Mouse (Mus musculus): ENCODE measurements at regions not wholly inside any gene's neighbourhood (a gene's known extent, or its start where the extent isn't known, plus 50 kb on each side); places are given as distances from the start of the nearest gene placed in this dataset.
A peak's percentile ranks its signal among the peaks of the same experiment; 100 is the strongest.
"Not testable (repeated sequence)": the region's sequence is repeated elsewhere in the genome, so short reads cannot be mapped to it uniquely, and the experiment has no call there.

DNA sequence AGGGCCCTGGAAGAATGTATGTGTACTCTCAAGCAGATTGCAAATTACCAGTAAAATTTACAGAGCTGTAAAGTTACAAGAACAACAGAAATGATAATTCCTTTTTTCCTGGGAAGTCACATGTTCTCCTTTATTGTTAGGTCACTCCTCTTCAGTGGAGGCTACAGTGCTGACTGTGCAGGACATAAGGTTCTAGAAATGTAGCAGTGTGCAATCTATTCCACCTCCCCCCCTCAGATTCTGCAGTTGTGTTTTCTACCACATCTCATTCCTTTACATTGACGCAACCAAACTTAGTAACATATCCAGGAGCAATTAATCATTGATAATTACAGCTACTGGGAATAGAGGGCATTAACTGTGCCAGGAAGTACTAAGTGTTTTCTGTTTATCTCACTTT, 385.3 kb upstream of the Tnc start:
- DNase-seq: no peak

DNA sequence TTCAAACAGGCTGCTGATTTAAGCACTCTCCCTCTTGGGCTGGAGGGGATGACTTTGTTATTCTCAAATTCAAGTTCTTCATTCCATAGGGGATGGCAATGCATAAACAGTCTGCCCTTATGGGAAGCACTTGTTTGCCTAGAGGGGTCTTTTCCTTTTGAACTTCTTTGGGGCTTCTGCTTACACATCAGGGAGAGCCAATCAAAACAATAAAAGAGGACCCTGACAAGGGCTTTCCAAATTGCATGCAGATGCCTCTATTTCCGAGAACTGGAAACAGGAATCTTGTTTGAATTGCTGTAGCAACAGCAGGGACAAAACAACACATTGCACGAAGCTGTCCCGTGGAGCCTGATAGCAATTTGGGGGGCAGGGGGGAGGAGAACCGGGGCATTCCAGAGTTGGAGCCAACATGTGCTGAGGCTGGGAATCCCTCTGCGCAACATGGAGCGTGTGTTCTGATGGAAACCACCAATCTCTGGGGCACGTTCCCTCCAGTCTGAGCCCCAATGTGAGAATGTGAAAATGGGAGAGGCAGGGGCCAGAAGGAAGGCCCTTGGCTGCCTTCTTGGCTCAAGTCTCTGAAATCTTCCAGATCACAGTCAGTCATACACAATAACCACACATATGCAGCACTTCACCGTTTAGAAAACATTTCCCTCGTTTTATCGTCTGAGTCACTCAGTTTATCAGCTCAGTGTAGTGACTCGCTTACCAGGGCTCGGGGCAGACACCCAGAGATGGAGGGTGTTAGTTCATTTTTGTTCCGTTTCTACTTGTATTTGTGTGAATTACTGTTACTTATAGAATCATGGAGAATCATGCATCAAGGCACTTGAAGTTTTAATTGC, 391.2 kb upstream of the Tnc start:
- DNase-seq: no peak

DNA sequence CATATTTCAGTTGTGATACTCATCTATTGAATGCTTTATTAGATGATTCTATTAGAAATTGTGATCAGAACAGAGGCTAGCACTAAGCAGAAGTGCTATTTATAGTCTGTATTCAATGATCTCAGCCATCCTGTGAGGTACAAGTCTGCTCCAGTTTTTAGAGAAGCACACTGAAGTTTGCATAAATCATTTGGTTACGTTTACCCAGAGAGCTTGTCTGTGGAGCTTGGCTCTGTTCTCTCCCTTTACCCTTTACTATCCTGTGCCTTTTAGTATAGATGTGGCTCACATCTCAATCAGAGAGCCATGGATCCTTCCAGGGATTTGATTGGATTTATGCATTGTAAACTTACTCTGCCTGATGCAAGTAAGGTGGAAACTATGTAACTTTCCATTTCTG, 404.6 kb upstream of the Tnc start:
- DNase-seq: no peak

DNA sequence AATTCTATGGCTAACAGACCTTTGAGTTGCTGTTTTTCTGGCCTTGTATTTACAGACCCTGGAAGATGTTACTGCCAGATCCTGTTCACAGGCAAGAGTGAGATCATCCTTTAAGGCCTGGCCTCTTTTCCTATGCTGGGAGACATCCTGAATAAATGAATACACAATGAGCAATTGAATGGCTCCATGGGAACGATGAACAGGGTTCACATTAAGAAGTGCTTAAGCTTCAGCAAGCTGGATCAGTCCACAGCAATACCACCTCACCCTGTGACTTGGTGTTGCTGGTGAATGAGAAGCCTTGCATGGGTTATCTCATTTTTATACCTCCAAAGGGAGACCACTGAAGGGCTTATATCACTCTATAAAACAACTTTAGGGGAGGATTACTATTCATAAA, 405.1 kb upstream of the Tnc start:
- no peak for DNase-seq

DNA sequence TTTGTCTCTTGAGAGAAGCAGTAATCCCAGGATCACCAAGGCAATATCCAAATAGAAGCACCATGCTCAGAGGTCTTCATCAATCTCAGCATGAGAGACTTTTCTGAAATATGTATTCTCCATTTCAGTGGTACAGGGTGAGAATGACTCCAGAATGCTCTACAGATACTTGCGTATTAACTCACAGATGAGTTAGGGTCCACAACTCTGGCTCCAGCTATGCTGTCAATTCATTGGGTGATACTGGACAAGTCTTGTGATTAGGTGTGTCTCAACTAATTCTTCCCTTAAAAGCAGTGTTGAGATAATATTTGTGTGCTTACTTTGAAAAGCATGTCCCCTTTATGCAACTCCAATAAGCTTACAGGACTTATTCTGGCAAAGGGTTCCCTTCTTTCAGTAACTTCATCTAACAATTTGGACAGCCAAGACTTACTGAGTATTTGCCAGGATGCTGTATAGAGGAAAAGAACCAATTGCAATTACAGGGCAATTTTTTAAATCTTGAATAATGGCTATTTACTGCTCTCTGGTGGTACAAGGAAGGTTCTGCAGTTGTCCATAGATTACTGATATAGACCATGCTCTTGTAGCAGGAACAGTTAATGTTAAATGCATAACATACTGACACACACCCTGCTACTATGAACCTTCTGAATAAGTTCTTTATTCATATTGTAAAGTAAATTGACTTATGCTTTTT, 445.6 kb upstream of the Tnc start:
- no peak for DNase-seq

DNA sequence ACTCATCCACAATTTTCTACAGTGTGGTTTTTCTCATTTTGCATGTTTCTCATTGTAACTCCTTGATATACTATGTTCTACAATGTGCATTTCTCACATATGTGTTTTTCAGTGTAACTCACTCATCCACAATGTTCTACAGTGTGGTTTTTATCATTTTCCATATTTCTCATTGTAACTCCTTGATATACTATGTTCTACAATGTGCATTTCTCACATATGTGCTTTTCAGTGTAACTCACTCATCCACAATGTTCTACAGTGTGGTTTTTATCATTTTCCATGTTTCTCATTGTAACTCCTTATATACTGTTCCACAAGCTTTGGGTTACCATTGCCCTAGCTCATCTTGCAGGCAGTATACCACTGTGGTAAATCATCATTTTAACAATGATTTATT, 450.9 kb upstream of the Tnc start:
- DNase-seq: not testable (repeated sequence)

DNA sequence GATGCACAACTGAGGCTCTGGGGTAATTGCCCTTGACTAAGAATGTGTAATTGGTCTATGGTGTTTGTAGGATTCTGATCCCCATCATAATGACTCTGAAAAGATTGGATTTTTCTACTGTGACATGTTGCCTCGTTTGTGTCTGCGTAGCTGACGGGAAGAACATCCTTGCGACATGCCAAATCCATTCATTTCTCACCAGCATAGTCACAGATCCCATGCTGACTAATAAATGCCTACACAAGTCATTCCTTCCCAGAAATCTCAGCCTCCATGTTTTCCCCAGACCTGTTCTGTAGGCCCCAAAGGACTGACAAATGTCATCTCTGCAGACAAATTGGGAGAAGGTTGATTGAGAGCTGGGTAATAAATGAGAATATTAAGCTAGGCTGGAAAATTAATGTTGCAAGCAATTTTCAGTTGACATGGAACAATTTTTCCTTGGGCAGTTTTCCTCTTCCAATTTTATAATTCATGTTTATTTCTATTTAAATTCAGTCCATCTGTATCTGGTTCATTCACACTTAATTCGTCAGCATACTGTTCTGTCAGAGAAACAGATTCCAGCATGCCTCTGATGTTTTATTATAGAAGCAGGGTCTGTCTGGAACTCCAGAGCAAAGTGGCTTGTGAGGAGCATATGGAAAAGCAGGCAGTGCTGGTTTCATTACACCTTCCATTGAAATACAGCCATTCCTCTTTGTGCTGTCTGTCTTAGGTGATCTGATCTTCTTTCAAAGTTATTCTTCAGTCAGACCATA, 454.0 kb upstream of the Tnc start:
- no peak for DNase-seq

DNA sequence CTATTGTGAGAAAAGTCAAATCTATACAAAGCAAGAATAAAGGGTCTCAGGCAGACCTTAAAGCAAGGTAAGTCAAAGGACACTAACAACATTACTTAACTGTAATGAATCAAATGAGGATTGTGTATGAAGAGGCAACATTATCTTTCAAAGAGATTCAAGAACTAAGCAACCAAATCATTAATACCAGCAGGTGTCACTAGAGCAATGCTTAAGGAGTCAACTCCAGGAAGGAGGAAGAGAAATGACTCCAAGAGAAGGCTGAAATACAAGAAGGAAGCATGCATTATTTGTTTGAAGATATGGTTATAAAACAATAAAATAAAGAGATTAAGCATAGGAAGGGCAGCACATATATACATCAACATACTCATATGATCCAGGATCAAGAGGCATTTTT, 475.1 kb upstream of the Tnc start:
- no peak for DNase-seq

DNA sequence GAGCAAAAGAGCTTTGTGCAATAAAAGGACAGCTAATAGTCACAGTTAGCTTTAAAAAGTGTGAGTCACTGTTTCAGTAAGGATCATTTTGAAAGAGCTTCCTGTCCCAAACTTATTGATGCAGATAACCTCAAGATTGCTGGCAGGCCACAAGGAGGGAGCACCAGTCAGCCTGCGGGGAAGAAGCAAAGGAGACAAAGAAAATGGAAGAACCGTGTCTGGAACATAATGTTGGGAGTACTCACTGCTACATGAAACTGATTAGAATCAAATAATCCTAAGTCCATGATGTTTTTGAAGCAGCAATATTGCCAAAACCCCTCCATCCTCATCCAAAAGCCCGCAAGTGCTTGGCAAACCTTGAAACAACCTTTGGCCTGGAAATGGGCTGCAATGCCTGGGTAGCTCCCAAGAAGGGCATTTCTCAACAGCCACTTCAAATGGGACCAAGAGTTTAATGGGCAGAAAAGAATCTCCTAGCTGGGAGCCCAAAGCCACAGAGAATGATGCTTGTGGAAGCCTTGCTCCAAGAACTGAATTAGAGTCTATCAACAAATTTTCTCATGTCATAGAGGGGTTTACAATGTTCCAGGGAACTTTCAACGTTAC, 481.0 kb upstream of the Tnc start:
- no peak for DNase-seq

DNA sequence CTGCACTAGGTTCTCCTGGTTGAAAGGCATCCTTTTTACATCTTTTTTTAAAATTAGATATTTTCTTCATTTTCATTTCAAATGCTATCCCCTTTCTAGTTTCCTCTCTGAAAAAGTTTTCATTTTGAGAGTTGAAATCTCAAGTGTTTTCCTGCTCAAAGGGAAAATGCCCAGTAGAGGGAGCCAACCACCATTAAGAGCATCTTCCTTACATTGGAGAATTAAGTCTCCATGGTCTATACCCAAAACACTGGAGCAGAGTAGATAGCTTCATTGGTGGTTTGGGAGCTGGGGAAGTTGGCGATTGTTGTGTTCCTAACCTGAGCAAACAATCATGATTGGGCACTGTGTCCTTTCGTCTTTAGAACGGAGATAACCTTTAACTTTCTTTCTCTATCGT, 483.8 kb upstream of the Tnc start:
- DNase-seq: peak; percentile 23

DNA sequence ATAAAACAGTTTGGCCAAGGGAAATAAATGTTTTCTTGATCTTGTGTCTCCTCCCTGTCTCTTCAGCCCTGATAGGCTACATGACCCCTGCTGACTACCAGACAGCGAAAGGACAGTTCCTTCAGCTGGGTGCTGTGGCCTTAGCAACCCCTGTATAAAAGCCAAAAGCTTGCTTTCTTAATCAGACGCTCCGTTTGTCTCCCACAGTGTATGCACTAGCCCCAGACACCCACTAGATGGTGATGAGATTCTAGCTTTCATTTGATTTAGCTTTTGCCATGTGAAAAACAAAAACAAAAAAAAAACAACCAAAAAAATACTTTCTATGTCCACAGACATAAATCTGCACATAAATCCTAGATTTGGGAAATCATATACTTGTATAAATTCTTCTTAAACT, 486.2 kb upstream of the Tnc start:
- DNase-seq: no peak

DNA sequence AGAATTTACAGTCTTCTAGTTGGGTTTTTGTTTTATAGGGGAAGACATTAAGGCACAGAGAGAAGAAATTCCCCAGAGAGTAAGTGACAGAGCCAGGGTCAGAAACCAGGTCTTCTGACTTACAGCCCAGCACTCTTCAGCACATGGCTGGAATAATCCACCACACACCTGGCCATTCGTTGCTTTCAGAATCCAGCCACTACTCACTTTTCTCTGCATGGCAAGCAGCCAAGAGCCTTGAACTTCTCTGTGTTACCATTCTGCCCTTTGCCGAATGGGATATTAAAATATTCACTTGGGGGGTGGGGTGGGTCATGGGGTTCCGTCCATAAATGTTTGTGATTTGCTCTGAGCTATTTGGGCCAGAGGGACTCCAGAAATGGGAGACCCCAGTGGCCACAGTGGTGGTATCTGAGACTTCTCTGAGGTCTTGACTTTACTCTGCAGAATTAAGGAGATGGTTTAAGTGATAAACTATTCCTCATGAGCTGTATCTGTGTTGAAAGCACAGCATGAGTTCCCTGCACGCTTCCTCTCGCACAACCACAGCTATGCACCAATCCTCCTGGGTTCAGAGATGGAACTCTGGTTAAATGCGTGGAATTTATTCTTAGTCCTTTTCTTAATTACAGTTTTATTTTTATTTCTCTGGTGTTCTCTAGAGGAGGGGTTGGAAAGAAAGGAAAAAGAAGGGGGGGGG, 488.9 kb upstream of the Tnc start:
- DNase-seq: no peak

DNA sequence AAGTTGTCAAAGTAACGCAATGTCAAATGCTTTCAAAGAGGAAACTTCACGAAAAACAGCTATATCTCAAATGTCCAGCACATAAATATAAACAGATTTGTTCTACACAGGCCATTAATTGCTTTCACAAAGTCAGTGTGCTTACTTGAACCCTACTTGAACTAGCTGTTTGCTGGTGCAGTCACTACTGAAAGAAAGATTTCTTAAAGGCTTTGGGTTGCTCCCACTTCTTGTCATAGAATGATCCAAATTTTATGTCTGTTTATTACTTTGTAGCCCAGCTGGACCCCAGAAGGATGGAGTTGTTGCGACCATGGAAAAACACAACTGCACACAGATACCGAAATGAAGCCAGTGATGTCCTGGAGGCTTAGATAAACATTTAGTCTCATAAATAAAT, 491.2 kb upstream of the Tnc start:
- DNase-seq: no peak

DNA sequence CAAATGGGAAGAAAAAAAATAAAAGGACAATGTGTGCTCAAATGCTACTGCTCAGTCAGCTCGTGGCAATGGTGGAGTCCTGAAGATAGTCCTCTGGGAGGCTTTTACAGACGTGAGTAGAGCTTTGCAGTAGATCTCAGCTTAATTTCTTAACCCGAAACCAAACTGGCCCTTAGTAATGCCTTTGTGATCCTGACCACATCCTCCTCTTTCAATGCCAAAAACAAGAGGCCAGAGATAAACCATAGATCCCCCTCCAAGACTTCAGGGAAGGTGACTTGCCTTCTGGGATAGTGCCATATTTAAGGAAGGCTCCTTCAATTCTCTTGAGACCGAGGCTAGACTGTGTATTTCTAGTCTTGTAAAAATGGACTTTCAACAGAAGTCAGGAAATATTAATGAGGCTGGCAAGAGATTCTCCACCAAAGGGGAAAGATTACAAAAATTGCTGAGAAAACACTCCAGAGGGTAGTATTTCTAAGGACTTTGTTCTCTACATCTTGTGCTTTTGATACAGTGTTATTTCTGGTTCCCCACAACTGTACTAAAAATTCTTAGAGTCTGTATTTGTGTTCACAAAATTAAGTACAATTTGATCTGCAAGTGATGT, 497.9 kb upstream of the Tnc start:
- DNase-seq: no peak

DNA sequence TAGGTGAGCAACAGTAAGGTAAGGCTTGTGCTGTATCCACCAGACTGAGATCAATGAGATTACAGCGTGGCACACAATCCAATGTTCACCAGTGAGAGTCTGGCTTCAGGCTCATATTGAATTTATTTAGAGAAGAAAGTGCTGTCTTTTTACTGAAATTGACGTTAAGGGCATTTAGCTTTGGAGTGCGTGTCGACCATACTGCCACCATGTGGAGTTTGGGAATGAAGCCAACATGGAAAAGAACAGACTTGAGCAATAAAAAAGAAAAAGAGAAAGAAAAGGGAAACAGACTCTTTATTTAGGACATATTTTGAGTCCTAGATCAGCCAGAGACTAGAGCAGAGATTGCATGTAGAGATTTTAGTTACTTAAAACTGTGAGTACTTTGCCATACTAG, 499.6 kb upstream of the Tnc start:
- DNase-seq: no peak

DNA sequence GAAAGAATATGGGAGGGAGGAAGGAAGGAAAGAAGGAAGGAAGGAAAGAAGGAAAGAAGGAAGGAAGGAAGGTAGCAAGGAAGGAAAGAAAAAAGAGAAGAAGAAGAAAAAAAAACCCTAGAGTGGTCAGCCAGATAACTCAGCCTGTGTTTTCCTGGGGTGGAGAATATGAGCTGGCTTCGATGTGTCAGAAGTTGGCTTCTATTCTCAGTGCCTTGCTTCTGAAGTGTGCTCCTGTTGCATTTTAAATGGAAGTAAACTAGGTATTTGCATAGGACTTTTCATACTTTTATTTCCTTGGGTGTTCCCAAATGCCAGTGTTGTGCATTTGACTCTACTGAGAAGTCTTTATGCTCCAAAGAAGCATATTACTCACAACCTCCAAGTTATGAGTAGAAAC, 515.7 kb upstream of the Tnc start:
- DNase-seq: no peak

DNA sequence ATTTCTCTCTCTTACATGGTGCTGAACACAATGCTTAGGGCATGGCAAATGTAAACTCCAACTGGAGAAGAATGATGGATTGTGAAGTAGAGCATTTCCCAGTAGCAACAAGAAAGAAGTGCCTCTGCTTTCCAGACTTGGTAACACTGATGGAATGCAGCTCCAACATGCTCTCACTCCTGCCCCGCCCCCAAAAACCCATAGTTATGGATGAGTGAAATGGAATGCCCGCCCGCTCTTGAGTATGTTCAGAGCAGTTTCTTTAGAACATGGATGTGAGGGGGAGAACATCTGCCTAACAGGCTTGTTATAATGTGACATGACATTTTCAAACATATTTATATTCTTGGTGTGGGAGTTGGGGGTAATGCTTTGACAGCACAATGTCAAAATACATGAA, 517.2 kb upstream of the Tnc start:
- no peak for DNase-seq

DNA sequence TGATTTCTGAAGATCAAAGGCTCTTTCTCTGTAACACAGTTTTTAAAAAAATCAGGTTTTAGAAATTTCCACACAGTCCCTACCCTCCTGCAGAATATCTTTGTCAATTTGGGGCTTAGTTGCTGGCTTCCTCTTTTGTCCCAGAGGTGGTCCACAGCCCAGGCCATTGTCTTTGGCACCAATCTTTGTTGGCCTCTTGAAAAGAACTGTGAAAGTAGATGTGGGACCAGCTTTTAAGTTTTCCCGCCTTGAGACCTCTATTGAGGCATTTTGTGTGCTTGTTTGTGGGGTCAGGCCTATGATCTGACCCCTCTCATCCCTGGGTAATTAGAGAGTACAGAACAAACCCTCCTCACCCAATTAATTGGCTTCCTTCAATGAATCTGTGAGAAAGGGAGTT, 523.9 kb upstream of the Tnc start:
- no peak for DNase-seq

DNA sequence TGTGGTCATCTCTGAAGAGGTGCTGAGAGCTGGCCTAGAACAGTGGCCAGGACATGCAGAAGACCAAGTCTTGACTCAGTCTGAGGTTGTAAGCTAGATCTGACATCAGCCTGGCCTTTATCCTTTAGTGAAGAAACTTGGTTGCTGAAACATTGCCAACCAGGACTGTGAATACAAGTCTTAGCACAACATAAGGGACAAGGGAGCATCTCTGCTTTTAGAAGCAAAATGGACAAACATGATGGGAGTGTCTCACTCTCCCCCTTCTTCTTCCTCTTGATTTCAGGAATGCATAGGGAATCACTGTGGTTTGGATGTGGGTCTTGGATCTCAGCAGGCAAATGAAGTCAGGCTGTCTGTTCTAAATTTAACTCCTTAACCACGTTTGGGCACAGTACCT, 529.1 kb upstream of the Tnc start:
- no peak for DNase-seq

DNA sequence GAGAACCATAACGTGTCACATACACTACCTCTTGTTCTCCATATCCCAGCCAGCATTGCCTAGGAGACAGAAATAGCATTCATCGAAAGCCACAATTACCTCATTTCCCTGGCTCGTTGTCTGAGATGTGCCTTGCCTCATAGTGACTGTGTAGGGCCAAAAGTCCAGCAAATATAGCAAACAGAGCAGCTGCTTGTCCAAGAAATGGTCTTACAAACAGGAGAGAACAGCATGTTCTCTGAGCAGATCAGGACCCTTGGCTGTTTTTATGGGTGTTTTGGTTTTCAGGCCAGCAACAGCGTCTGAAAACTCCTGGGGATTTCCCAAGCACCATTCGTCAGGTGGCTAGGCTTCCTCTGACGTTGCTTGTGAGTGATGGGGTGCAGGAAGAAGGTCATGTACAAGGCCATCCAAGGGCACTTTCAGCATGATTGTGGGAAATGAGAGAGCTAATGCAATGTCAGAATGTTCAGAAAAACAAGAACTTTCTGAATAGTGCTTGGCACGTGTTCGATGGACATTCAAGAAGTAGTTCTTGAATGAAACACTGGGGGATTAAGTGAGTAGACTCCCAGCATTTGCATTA, 528.9 kb upstream of the Pappa start:
- DNase-seq: peak; percentile 1

DNA sequence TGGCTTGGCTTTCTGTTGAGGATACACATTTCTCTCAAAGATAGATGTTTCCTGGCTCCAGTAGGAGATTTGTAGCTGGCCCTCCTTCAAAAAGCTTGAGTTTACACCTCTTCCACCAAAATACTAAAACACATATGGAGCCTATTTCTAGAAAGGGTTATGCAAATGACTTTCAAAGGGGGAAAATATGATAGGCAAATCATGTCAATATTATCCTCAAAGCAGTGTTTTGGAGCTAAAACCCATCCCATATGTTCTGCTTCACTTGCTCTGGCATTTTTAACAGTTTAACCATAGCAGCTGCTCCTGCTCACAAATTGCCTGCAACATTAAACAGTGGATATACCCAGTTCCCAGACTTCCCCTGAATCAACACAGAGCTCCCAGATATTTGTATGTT, 525.5 kb upstream of the Pappa start:
- DNase-seq: peak; percentile 30

DNA sequence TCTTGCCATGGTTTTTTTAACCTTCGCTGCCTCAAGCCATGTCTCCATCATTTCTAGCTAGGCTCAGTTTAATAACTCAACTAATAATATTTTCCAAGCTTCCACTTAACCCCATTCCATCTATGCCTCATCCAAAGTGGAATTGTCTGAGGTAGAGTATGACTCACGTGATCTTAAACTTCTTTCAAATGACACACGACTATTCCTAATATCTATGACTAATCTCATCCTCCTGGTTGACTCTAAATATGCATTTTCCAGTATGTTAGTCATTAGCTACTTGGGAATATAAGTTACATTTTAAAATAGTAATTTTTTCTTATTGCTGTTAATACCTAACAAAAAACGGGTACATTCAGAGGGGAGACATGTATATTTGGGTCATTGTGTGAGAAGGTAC, 524.8 kb upstream of the Pappa start:
- DNase-seq: no peak

All from right cerebral cortex, adult 18-20 months (tissue).